Mouse (Mus musculus): ENCODE results near the gene Kdsr.

Gene Kdsr

GRCm38 (mm10) chr1:106690887-106691286, 68.6 kb downstream of the Kdsr start:
- no peak for DNase-seq

GRCm38 (mm10) chr1:106688161-106688516, 71.4 kb downstream of the Kdsr start:
- DNase-seq, result no peak

DNA sequence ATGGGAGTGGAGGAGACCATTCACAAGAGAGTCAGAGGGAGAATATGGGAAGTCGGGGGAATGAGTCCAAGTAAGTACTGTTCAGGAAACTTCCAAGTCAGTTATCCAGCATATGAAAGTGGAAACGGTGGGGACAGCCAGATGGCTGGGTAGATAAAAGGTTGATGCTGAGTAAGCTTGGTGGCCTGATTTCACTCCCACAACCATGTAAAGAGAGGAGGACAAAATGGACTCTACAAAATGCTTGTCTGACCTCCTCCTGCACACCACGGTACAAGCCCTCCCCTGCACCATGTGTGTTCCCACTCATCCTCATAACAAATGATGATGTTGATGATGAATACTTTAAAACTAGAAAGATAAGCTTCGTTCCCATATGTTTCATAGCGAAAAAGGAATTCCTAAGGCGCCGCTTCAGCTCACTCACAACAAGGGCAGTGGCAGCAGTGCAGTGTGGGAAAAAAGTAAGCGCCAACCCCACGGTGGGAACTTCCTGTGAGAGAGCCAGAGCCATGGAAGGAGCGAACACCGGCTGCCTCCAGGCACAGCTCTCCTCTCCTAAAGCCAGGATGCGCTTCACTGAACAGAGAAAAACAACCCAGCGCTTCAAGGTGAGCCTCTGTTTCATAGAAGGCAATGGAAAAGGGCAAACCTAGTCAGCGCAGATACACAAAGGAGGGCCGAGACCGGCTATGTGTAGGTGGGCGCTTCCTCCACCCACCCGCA, 71.9 kb downstream of the Kdsr start:
- DNase-seq, result no peak

DNA sequence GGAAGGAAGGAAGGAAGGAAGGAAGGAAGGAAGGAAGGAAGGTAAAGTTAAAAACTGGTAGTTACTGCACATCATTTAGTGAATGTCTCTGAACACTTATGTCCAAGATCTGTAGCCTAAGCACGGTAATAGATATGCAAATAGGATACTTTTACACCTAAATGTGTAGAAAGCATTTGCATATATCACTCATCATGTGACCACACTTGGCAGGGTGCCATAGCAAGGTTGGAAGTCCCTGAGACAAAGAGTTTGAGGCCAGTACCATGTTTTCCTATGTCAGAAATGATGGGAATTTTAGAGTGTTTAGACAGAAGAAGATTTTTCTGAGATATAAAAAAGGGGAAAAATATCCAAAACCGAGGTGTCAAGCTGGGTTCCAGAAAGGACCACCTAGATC, 73.8 kb downstream of the Kdsr start:
- DNase-seq, result no peak

GRCm38 (mm10) chr1:106684546-106684945, 75.0 kb downstream of the Kdsr start:
- no peak for DNase-seq

GRCm38 (mm10) chr1:106682829-106683228, 76.7 kb downstream of the Kdsr start:
- DNase-seq, result no peak

GRCm38 (mm10) chr1:106679800-106680515, 79.6 kb downstream of the Kdsr start:
- DNase-seq, result no peak

DNA sequence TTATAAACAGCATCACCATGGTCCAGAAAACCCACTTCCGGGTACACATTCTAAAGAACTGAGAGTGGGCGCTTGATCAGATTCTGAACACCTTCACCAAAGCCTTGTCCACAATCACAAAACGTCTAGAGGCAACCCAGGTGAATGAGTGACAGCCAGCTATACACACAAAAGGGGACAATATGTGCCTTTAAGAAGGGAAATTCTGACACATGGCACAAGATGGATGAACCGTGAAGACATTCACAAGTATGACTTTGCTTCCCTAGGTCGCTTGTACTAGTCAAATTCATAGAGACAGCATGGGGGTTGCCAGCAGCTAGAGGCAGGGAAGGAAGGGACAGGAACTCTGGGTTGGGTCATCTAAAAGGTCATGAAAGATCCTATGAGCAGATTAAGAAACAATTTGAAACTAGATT, 81.5 kb downstream of the Kdsr start:
- no peak for DNase-seq
